Mouse (Mus musculus): ENCODE results near the gene Eya3.
"Not testable (repeated sequence)": the region's sequence is repeated elsewhere in the genome, so short reads cannot be mapped to it uniquely, and the experiment has no call there.

Gene Eya3

GRCm38 (mm10) chr4:132743992-132744911 is 105.5 kb downstream of the Eya3 start:
- DNase-seq (ENCODE audit: low spot score) = peak; percentile 61

- no peak for DNase-seq (ENCODE audit: low spot score)
Observed at GRCm38 (mm10) chr4:132746911-132747517, 108.2 kb downstream of the Eya3 start.

GRCm38 (mm10) chr4:132747664-132748259 is 109.0 kb downstream of the Eya3 start:
- no peak for DNase-seq (ENCODE audit: low spot score)

- DNase-seq (ENCODE audit: low spot score) = no peak
Observed at GRCm38 (mm10) chr4:132748778-132749177, 110.0 kb downstream of the Eya3 start.

- DNase-seq (ENCODE audit: low spot score) = no peak
Observed at GRCm38 (mm10) chr4:132749258-132749982, 110.6 kb downstream of the Eya3 start.

- DNase-seq (ENCODE audit: low spot score) = peak; percentile 62
Observed at GRCm38 (mm10) chr4:132752992-132753391, 114.2 kb downstream of the Eya3 start.

GRCm38 (mm10) chr4:132756974-132757373 is 118.2 kb downstream of the Eya3 start, which contains the start of gene Smpdl3b:
Smpdl3b (minus strand) TSS chr4:132757252.
- DNase-seq (ENCODE audit: low spot score) = peak; percentile 95

GRCm38 (mm10) chr4:132757633-132758351 is 119.0 kb downstream of the Eya3 start:
- no peak for DNase-seq (ENCODE audit: low spot score)

- DNase-seq (ENCODE audit: low spot score) = no peak
Observed at GRCm38 (mm10) chr4:132760296-132760695, 121.5 kb downstream of the Eya3 start.

- DNase-seq (ENCODE audit: low spot score) = no peak
Observed at GRCm38 (mm10) chr4:132762602-132763001, 123.8 kb downstream of the Eya3 start.

GRCm38 (mm10) chr4:132763125-132763524 is 124.3 kb downstream of the Eya3 start:
- DNase-seq (ENCODE audit: low spot score) = not testable (repeated sequence)

- DNase-seq (ENCODE audit: low spot score) = peak; percentile 100
Observed at GRCm38 (mm10) chr4:132767914-132768876, 129.4 kb downstream of the Eya3 start, which contains the start of gene Rpa2. Rpa2 (plus strand) TSS chr4:132768332.

GRCm38 (mm10) chr4:132771776-132772175 is 133.0 kb downstream of the Eya3 start:
- no peak for DNase-seq (ENCODE audit: low spot score)
